Mouse (Mus musculus): ENCODE measurements around the gene Peli2.
"Not testable (repeated sequence)": the region's sequence is repeated elsewhere in the genome, so short reads cannot be mapped to it uniquely, and the experiment has no call there.

The Peli2 gene

GRCm38 (mm10) chr14:48120752-48121528, at the start of gene Peli2:
Peli2 (plus strand) TSS chr14:48120823.
- DNase-seq (ENCODE audit: low read depth in 2 of 2, low spot score in 2 of 2), result peak in 1 of 2 experiments; percentile 9

- no peak for DNase-seq (ENCODE audit: low read depth in 2 of 2, low spot score in 2 of 2)
Measured at GRCm38 (mm10) chr14:48072104-48072503, 48.5 kb upstream of the Peli2 start.

GRCm38 (mm10) chr14:48073247-48074161, 47.1 kb upstream of the Peli2 start:
- no peak for DNase-seq (ENCODE audit: low read depth in 2 of 2, low spot score in 2 of 2)

- DNase-seq (ENCODE audit: low read depth in 2 of 2, low spot score in 2 of 2), result not testable (repeated sequence)
Measured at GRCm38 (mm10) chr14:48079574-48079973, 41.0 kb upstream of the Peli2 start.

- DNase-seq (ENCODE audit: low read depth in 2 of 2, low spot score in 2 of 2), result no peak
Measured at GRCm38 (mm10) chr14:48083836-48084812, 36.5 kb upstream of the Peli2 start.

- no peak for DNase-seq (ENCODE audit: low read depth in 2 of 2, low spot score in 2 of 2)
Measured at GRCm38 (mm10) chr14:48086682-48087297, 33.8 kb upstream of the Peli2 start.

GRCm38 (mm10) chr14:48087298-48087830, 33.3 kb upstream of the Peli2 start:
- DNase-seq (ENCODE audit: low read depth in 2 of 2, low spot score in 2 of 2), result no peak

GRCm38 (mm10) chr14:48090465-48090864, 30.2 kb upstream of the Peli2 start:
- no peak for DNase-seq (ENCODE audit: low read depth in 2 of 2, low spot score in 2 of 2)

GRCm38 (mm10) chr14:48091160-48091559, 29.5 kb upstream of the Peli2 start:
- no peak for DNase-seq (ENCODE audit: low read depth in 2 of 2, low spot score in 2 of 2)

GRCm38 (mm10) chr14:48098253-48098652, 22.4 kb upstream of the Peli2 start:
- no peak for DNase-seq (ENCODE audit: low read depth in 2 of 2, low spot score in 2 of 2)

GRCm38 (mm10) chr14:48099354-48099753, 21.3 kb upstream of the Peli2 start:
- DNase-seq (ENCODE audit: low read depth in 2 of 2, low spot score in 2 of 2), result no peak

- DNase-seq (ENCODE audit: low read depth in 2 of 2, low spot score in 2 of 2), result no peak
Measured at GRCm38 (mm10) chr14:48106453-48106852, 14.2 kb upstream of the Peli2 start.

- no peak for DNase-seq (ENCODE audit: low read depth in 2 of 2, low spot score in 2 of 2)
Measured at GRCm38 (mm10) chr14:48117986-48118385, 2.6 kb upstream of the Peli2 start.

GRCm38 (mm10) chr14:48119012-48119647, 1.5 kb upstream of the Peli2 start:
- no peak for DNase-seq (ENCODE audit: low read depth in 2 of 2, low spot score in 2 of 2)

- no peak for DNase-seq (ENCODE audit: low read depth in 2 of 2, low spot score in 2 of 2)
Measured at GRCm38 (mm10) chr14:48119648-48120270, 864 bp upstream of the Peli2 start.

- DNase-seq (ENCODE audit: low read depth in 2 of 2, low spot score in 2 of 2), result no peak
Measured at GRCm38 (mm10) chr14:48120443-48120751, 226 bp upstream of the Peli2 start.

- no peak for DNase-seq (ENCODE audit: low read depth in 2 of 2, low spot score in 2 of 2)
Measured at GRCm38 (mm10) chr14:48121529-48122517, 1.2 kb downstream of the Peli2 start.

GRCm38 (mm10) chr14:48124011-48124410, 3.4 kb downstream of the Peli2 start:
- DNase-seq (ENCODE audit: low read depth in 2 of 2, low spot score in 2 of 2), result no peak
